Mouse (Mus musculus): ENCODE measurements around the gene Spry2. TPM values are rescaled to one million over a fixed set of nuclear protein-coding genes. Genes with fewer than 3 reads are reported as not detected.

The Spry2 gene
- total and polyA plus RNA-seq, 2 experiments, result 1.1 TPM

DNA sequence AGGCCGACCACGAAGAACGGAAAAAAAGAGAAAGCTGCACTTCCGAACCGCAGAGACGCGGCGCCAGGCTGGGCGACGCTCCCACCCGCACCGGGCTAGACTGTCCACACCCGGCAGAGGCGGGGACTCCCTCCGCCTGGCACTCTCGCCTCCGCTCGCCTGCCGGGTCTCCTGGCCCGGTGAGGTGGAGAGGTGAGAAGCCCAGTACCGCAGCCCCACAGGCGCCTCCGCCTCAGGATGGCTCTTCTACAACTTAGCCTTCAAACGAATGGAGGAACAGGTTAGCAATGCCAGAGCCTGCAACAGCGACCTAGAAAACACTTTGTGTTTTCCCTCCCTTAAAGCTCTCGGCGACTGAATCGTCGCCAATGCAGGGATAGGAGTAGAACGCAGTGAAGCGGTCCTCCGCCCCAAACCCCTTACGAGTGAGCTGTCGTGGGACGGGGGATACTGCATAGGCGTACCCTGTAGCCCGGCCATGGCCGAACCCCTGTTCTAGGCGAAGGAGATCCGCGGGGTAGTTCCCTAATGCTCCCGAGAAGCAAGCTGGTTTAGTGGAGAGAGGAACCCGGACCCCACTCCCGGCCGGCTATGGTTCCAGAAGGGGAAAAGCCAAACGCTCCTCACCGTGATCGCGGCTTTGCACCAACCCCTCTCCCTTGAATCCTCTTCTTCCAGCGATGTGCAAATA is 513 bp downstream of the Spry2 start:
- Histone ChIP-seq H3K79me2 (ENCODE audit: control insufficient read depth, insufficient read depth, low read length) (no peaks in the 10 kb centered on the region), H3K4me3 (ENCODE audit: insufficient read depth, low read depth, low read length) (peak overlapping the region; percentile 70), H3K9ac (ENCODE audit: low read depth, low read length) (peak overlapping the region; percentile 57), H3K36me3 (ENCODE audit: control insufficient read depth, insufficient read depth, low read length) (no peaks in the 10 kb centered on the region), H3K27ac (replicated peaks; ENCODE audit: insufficient read depth, low read depth, low read length) (peak overlapping the region; percentile 63), H3K27me3 (ENCODE audit: control insufficient read depth, insufficient read depth, low read length) (no peaks in the 10 kb centered on the region), H3K4me1 (ENCODE audit: control insufficient read depth, insufficient read depth, low read length) (peaks cover 3% of the 10 kb centered on the region)
- no peak for DNase-seq (ENCODE audit: extremely low read depth, low read depth, low spot score)
- TF ChIP-seq POLR2A (IDR thresholded peaks at IDR 0.05; ENCODE audit: extremely low read depth, insufficient read depth, low read length) (no peak), CTCF (IDR thresholded peaks at IDR 0.05; ENCODE audit: low read depth, low read length) (no peak)
- WGBS, result under 1% methylated on average over 50 of the region's 50 CpGs

DNA sequence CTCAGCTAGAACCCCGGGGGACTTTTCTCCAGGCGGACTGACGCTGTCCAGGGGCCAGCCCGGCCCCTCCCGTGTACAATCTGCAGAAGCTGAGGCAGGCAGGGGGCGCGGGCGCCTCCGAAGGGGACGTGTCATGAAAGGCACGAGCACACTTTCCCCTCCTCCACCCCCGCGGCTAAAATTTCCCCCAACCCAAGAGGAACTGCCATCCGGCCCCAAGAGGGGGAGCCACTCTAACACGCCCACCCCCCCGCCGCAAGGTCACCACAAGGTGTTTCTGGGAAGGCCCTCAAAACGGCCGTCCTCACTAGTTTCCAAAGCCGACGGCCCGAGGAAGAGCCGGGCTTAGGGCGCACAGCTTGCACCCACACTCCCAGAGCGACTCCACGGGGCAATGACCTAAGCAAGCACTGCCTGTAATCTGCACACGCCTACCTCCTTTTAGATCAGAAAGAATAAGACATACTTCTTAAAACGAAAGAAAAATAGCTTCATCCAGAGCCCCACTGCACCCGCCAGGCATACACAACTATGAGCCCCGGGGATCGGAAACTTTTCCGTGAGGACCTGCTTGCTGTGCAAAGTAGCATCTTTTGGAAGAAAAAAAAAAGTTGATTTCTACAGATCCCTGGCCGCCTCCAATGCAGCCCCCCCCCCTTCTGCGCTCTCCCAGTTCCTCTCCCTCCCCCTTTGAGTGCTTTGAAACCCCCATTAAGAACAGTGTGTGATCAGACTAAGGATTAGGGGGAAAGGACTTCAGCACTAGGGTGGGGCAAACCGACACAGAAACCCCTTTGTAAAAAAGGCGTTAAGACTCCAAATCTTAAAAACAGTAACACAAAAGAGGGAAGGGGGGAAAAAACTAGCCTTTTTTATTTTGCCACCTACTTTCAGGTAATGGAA is 1.4 kb downstream of the Spry2 start:
- Histone ChIP-seq H3K4me3 (ENCODE audit: insufficient read depth, low read depth, low read length) (peak overlapping the region; percentile 70), H3K9ac (ENCODE audit: low read depth, low read length) (peak overlapping the region; percentile 77)

DNA sequence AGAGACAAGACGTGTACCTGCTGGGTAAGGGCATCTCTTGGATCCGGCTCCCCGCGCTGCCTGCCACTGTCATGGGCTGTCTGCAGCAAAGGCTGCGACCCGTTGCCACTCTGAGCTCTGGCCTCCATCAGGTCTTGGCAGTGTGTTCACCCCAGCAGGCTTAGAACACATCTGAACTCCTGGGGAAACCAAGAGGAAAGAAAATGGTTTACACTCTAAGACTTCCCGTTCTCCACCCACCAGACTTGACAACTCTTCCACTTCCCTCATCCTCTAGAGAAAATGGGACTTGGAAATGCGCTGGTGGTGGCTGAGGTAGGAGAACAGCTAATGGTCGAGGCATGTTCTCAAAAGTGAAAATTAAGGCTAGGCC is 3.0 kb downstream of the Spry2 start:
- Histone ChIP-seq H3K36me3 (ENCODE audit: control insufficient read depth, insufficient read depth, low read length) (no peaks in the 10 kb centered on the region), H3K9ac (ENCODE audit: low read depth, low read length) (no peak overlapping the region), H3K27ac (replicated peaks; ENCODE audit: insufficient read depth, low read depth, low read length) (no peak overlapping the region), H3K4me1 (ENCODE audit: control insufficient read depth, insufficient read depth, low read length) (peaks cover 2% of the 10 kb centered on the region), H3K27me3 (ENCODE audit: control insufficient read depth, insufficient read depth, low read length) (no peaks in the 10 kb centered on the region), H3K79me2 (ENCODE audit: control insufficient read depth, insufficient read depth, low read length) (no peaks in the 10 kb centered on the region), H3K4me3 (ENCODE audit: insufficient read depth, low read depth, low read length) (peak overlapping the region; percentile 20; the same call in 1 of the 2 replicates)
- TF ChIP-seq POLR2A (IDR thresholded peaks at IDR 0.05; ENCODE audit: extremely low read depth, insufficient read depth, low read length) (no peak), CTCF (IDR thresholded peaks at IDR 0.05; ENCODE audit: low read depth, low read length) (no peak)
- DNase-seq (ENCODE audit: extremely low read depth, low read depth, low spot score), result no peak
- WGBS, result 78% methylated on average over 9 of the region's 9 CpGs

More for the DNA sequence above, 1.4 kb downstream of the Spry2 start:
- no peaks in the 10 kb centered on the region for H3K36me3 ChIP-seq (ENCODE audit: control insufficient read depth, insufficient read depth, low read length)
- H3K27ac ChIP-seq (replicated peaks; ENCODE audit: insufficient read depth, low read depth, low read length), result peak overlapping the region; percentile 48; the same call in 1 of the 2 replicates
- no peak for DNase-seq (ENCODE audit: extremely low read depth, low read depth, low spot score)
- TF ChIP-seq POLR2A (IDR thresholded peaks at IDR 0.05; ENCODE audit: extremely low read depth, insufficient read depth, low read length), result no peak
- no peak for TF ChIP-seq CTCF (IDR thresholded peaks at IDR 0.05; ENCODE audit: low read depth, low read length)
- peaks cover 3% of the 10 kb centered on the region for H3K4me1 ChIP-seq (ENCODE audit: control insufficient read depth, insufficient read depth, low read length)
- WGBS, result 2% methylated on average over 36 of the region's 36 CpGs
- no peaks in the 10 kb centered on the region for H3K79me2 ChIP-seq (ENCODE audit: control insufficient read depth, insufficient read depth, low read length)
- no peaks in the 10 kb centered on the region for H3K27me3 ChIP-seq (ENCODE audit: control insufficient read depth, insufficient read depth, low read length)

DNA sequence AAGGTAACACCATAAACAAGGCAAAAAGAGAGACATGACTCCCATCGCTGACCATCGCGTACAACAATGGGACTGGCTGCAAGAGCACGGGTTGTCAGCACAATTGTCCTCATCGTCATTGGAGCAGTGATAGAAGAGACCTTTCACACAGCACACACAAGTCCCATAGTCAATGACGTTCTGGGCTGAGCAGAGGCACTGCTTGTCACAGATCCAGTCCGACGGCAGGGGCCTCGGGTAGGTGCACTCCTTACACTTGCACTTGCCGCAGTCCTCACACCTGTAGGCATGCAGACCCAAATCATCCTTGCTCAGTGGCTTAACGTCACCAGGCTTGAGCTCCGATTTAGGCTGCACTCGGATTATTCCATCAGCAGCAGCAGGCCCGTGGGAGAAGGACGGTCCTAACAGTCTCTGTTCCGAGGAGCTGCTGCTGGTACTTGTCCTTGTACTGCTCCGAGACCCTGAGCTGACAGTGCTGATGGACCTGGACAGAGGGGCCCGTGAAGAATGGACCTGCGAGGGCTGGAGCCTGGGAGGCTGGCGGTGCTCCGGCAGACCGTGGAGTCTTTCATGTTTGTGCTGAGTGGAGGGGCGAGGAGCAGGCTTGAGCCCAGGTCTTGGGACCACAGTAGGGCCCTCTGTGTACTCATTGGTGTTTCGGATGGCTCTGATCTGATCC is 3.5 kb downstream of the Spry2 start:
- DNase-seq (ENCODE audit: extremely low read depth, low read depth, low spot score), result no peak
- Histone ChIP-seq H3K4me3 (ENCODE audit: insufficient read depth, low read depth, low read length) (peak overlapping the region; percentile 20; the same call in 1 of the 2 replicates), H3K4me1 (ENCODE audit: control insufficient read depth, insufficient read depth, low read length) (no peaks in the 10 kb centered on the region; the same call in 1 of the 2 replicates), H3K27ac (replicated peaks; ENCODE audit: insufficient read depth, low read depth, low read length) (0 out of 2 replicates have a peak overlapping the region, but pooled peaks have one; percentile 13), H3K9ac (ENCODE audit: low read depth, low read length) (no peak overlapping the region), H3K27me3 (ENCODE audit: control insufficient read depth, insufficient read depth, low read length) (no peaks in the 10 kb centered on the region), H3K36me3 (ENCODE audit: control insufficient read depth, insufficient read depth, low read length) (no peaks in the 10 kb centered on the region), H3K79me2 (ENCODE audit: control insufficient read depth, insufficient read depth, low read length) (no peaks in the 10 kb centered on the region)
- WGBS, result 89% methylated on average over 24 of the region's 24 CpGs
- TF ChIP-seq CTCF (IDR thresholded peaks at IDR 0.05; ENCODE audit: low read depth, low read length) (no peak), POLR2A (IDR thresholded peaks at IDR 0.05; ENCODE audit: extremely low read depth, insufficient read depth, low read length) (no peak)

DNA sequence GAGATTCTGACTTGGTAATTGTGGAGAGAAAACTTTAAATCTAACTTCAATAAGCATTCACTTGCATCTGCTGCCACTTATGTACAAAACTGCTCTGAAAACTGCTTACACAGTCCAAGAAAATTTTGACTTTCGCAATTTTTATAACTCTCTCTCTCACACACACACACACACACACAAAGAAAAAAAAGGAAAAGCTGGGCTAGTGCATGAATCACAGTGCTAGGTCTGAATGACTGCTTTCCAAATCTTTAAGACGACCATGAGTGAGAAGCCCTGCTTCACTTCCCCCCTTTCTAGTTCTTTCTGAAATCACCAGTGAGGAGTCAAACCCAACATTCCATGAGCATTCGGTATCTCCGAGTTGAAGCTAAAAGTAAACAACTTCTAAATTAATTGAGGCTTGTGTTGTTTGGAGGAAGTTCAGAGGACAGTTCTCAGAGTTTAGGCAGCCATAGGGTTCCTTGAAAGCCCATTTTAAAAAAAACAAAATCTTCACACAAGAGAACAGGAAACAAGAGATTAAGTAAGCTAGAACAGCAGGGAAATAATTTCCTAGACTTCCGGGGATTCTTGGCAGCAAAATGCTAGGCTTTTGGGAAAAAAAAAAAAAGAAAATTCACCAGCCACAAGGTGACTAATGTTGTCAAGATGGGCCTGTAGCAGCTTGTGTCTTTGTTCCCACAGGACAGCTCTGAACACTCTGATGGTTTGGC is 5.9 kb downstream of the Spry2 start:
- 53% methylated on average over 5 of the region's 5 CpGs for WGBS
- H3K9ac ChIP-seq (ENCODE audit: low read depth, low read length), result no peak overlapping the region
- DNase-seq (ENCODE audit: extremely low read depth, low read depth, low spot score), result peak; percentile 45
- H3K4me3 ChIP-seq (ENCODE audit: insufficient read depth, low read depth, low read length), result no peak overlapping the region
- H3K27ac ChIP-seq (replicated peaks; ENCODE audit: insufficient read depth, low read depth, low read length), result no peak overlapping the region
- TF ChIP-seq POLR2A (IDR thresholded peaks at IDR 0.05; ENCODE audit: extremely low read depth, insufficient read depth, low read length), result no peak
- TF ChIP-seq CTCF (IDR thresholded peaks at IDR 0.05; ENCODE audit: low read depth, low read length), result no peak
- no peaks in the 10 kb centered on the region for H3K27me3 ChIP-seq (ENCODE audit: control insufficient read depth, insufficient read depth, low read length)
- no peaks in the 10 kb centered on the region for H3K36me3 ChIP-seq (ENCODE audit: control insufficient read depth, insufficient read depth, low read length)
- H3K4me1 ChIP-seq (ENCODE audit: control insufficient read depth, insufficient read depth, low read length), result no peaks in the 10 kb centered on the region; the same call in 1 of the 2 replicates
- no peaks in the 10 kb centered on the region for H3K79me2 ChIP-seq (ENCODE audit: control insufficient read depth, insufficient read depth, low read length)
